Mouse (Mus musculus) G1E (cell line): Measurements from ENCODE around the gene Arhgef25.
"Not testable (repeated sequence)": the region's sequence is repeated elsewhere in the genome, so short reads cannot be mapped to it uniquely, and the experiment has no call there.

ENCODE experiments used
- CTCF ChIP-seq: IDR thresholded peaks from 2 replicates; pipeline ENCODE4 v1.5.1; 2012; ENCODE audit warnings: low read depth, low read length, inconsistent platforms, mixed read lengths
- GATA1 ChIP-seq: IDR thresholded peaks from 2 replicates; pipeline ENCODE4 v1.6.1; 2012; ENCODE audit warnings: borderline replicate concordance, low read length, inconsistent platforms, mixed read lengths
- GATA2 ChIP-seq: IDR thresholded peaks from 2 replicates; pipeline ENCODE4 v1.6.1; 2012; ENCODE audit warnings: low read depth, low read length, inconsistent platforms, borderline replicate concordance
- POLR2AphosphoS5 ChIP-seq: IDR thresholded peaks from 2 replicates; pipeline ENCODE4 v1.6.1; 2012; ENCODE audit warnings: low read depth, low read length, inconsistent platforms; ENCODE audit not compliant: insufficient replicate concordance
- TAL1 ChIP-seq: conservative IDR thresholded peaks from 2 replicates; pipeline ENCODE4 v1.6.1; 2012; ENCODE audit warnings: low read depth, low read length, inconsistent platforms, mixed read lengths

DNA sequence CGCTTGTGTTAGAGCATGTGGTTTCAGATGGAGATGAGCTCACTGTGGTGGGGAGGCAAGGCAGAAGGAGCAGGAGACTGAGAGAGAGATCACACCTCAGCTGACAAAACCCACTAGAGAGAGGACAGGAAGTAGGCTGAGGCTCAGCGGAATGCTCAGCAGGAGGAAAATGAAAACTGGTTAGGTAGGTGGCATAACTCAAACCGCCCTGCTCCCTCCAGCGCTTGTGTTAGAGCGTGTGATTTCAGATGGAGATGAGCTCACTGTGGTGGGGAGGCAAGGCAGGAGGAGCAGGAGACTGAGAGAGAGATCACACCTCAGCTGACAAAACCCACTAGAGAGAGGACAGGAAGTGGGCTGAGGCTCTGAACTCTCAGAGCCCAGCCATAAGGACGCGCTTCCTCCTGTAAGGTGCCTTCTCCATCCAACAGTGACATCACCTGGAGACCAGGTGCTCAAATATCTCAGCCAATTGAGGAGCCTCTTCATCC lies 27.1 kb downstream of the Arhgef25 start:
- not testable (repeated sequence) for TF ChIP-seq CTCF, GATA1, TAL1, POLR2AphosphoS5, GATA2
